Mouse (Mus musculus): Measurements from ENCODE around the gene Siae.

Gene Siae

DNA sequence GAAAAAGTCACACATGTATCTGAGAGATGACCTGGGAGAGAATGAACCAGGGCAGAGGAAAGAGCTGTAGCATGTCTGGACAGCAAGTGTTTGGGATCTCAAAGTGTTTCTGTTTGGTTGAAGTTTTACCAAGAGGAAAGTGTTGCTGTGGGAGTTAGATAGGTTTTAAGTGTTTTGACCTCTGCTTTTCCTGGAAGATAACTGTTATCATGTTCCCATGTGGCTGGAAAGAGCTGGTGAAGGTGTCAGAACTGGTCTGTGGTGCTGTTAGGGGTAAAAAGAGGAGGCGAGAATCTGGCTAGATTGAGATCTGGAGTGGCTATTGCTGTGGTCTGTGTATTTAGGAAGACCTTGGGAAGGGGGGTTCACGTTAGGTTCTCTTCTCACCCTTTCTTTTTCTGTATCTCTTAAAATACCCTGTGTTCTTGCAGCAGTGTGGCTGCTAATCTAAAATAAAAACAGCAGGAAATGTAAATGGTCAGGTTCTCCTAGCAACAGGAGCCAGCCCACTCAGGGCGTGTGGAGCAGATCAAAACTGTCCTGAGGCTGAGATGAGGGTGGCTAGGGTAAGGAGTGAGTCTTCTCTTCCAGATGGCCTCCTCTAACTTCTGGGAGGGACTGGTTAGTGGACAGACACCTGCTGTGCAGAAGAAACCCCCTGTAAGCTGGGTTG lies 16.8 kb downstream of the Siae start:
- no peak for DNase-seq

DNA sequence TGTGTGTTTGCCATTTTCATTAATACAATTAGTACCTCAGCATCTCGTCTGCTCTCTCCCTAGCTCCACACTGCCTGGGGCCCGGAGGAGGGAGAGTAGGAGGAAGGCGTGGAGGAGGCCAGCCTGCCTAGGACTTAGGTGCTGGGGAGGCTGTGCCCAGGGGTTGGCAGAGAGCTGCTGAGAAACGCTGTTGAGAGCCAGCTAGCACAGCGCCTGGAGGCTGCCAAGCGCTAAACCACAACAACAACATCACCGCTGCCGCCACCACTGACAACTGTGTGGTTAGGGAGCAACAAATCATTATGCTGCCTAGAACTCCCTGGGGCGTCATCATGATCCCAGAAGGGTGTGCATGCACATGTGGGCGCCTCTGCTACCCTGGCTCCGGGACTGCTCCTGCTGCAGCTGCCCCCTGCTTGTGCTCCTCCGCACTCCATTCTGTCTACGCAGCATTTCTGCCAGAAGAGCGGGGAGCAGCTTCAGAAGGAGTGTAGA lies 21.0 kb downstream of the Siae start:
- DNase-seq = no peak

GRCm38 (mm10) chr9:37583594-37583993 lies 28.1 kb downstream of the Siae start:
- DNase-seq = no peak

GRCm38 (mm10) chr9:37586718-37587117 lies 31.2 kb downstream of the Siae start:
- no peak for DNase-seq

GRCm38 (mm10) chr9:37590381-37590780 lies 34.9 kb downstream of the Siae start:
- no peak for DNase-seq

DNA sequence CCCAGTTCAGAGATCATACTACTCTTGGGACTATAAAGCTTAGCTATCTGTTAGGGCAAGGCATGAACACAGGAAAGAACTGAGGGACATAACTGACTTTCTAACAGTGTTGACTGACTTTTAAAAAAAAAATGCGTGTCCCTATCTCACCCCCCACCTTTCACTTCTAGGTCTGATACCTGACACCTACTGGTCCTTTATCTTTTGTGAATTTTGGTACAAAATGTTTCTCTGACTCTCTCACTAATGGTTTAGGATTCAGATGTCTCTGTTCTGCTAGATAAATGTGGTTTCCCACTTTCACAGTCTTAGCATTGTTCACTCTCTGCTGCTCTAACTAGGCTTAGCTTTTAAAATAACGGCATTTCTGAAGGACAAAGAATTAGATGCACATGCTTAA lies 36.5 kb downstream of the Siae start:
- no peak for DNase-seq

DNA sequence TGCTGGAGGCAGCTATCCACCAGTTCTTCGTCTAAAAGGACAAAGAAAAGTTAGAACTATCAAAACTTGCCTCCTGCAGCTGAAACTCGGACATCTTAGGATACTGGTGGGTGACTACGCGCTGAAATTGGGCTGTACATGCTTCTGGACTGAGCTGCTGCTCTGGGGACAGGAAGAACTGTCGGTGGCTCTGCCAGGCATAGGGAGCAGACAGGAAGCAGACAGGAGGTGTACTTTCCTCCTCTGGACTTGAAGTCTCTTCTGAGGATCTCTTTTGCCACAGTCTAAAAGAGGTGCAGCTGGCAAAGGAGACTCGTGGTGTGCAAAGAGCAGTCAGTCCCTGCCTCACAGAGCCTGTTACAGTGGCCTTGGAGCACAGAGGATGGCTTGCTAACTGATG lies 37.1 kb downstream of the Siae start:
- no peak for DNase-seq

GRCm38 (mm10) chr9:37593690-37594089 lies 38.2 kb downstream of the Siae start:
- no peak for DNase-seq

DNA sequence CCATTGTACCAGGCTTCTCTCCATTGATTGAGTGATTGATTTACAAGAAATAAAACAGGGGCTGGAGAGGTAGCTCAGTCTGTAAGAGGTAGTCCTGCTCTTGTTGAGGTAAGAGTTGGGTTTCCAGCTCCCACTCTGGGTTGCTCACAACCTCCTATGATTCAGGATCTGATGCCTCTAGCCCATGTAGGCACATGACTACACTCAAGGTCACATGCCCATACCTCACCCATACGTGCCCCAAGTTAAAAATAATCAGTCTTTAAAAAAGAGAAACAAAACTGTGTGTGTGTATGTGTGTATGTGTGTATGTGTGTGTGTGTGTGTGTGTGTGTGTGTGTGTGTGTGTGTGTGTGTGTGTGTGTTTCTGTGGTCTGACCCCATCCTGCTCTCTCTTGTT lies 40.1 kb downstream of the Siae start:
- no peak for DNase-seq

DNA sequence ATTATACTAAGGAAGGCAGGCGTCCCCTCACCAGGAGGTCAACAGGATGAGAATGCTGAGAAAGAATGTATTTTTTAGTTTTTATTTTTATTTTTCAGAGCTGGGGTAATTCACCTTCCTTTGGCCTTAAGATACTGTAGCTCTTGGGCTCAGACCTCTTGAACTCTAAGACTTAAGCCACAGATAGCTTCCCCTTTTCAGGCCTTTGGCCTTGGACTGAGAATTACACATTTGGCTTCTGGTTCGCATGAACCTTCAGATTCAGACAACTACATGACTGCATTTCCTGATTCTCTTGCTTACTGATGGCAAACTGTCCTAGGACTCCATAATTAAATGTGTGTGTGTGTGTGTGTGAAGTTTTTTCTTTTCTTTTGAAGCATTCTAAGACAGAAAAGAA lies 43.1 kb downstream of the Siae start:
- DNase-seq = no peak

DNA sequence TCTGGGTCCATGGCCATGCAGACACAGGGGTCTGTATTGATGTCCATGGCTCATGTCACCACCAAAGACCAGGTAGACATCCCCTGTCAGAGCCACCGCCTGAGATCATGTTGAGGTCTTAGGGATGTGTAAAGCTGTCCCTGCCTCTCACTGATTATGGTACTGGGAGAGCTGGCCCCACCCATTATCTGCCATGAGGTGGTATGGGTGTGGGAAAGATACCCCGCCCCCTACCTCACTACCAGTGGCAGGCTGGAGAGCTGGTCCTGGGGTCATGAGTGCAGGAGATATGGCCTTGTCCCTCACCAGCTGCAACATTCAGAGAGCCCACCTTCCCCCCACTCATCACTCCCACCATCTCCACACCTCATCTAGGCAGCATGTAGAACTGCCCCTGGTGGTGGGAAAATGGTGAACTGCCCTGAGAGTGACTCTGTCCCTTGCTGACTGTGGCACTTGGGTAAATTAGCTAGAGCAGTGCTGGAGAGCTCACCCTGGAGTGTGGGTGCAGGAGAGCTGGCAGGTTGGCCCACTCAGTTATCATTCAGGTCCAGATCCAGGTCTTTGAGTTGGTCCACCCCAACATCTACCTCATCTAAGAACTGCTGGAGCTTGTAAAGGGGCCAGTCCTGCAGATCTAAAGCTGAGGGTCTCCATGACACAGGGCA lies 45.2 kb downstream of the Siae start:
- no peak for DNase-seq

DNA sequence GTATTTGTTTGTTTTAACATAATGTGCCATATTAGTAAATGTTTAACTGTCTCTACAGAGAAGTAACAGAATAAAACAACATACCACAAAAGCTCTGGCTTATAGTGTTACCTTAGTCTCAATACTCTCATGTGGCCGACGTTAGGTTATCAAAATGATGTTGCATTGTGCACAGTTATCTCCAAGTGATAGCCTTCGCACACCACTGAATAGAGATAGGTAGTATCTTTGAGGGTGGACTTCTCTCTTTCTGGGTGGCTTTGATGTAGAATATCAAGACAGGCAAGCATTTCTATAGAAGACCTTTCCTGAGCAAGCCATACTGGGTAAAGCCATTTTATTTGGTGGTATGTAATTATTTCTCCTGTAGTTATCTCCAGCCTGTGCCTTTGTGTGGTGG lies 49.6 kb downstream of the Siae start:
- DNase-seq = no peak

- no peak for DNase-seq
Observed at GRCm38 (mm10) chr9:37609558-37609957, 54.1 kb downstream of the Siae start.

DNA sequence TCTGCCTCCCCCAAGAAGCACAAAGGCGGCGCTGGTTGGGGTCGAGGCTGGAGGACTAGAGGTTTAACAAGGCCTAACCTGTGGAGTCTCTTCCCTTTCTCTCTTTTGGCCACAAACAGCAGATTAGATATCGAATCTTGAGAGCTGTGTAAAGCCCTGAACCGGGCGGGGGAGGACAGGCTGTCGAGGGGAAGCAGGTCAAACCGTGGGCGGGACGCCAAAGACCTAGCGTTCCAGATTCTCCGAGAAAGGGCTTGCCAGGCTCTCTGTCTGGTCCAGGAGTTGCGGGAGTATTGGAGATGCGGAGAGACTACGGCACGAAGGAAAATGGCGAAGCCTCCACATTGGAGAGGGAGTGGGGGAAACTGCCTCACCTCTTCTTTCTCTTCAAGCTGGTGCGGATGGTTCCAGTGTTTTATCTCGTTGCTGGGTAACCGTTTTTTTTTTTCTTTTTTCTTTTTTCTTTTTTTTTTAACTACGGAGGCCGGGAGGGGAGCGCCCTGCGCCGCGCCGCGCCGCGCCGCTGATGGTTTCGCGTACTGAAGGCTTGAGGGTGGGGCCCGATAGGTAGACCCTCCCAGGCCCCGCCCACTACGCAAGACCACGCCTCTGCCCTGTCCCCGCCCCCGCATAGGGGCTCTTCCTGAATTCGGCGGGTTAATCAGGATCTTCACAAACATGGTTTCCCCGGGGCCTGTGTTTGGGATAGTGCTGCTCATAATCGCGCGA lies 57.8 kb downstream of the Siae start, which contains the start of gene Spa17:
Gene Spa17, minus strand, starts transcription at position 541 of the 729 bp plus-strand sequence.
- peak; percentile 92 for DNase-seq

GRCm38 (mm10) chr9:37613911-37614280 lies 58.4 kb downstream of the Siae start:
- no peak for DNase-seq

DNA sequence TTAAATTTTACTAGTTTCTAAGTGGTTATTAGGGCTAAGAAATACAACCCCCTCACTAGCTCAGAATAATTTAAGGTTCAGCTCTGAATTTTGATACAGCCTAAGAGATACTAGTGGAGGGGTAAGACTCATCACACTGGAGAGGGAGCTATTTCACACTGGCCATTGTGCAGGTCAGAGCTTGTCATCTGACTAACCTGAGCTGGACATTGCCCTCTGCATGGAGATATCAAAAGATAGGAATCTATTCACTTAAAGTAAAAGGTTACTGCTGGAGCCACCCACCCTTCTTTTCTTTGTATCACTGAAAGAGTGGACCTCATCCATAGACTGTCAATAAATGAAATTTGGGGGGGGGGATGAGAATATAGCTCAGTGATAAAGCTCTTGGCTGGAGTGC lies 58.8 kb downstream of the Siae start:
- no peak for DNase-seq

- DNase-seq = no peak
Observed at GRCm38 (mm10) chr9:37615220-37615619, 59.7 kb downstream of the Siae start.

GRCm38 (mm10) chr9:37616770-37617169 lies 61.3 kb downstream of the Siae start:
- peak; percentile 77 for DNase-seq

GRCm38 (mm10) chr9:37621290-37621689 lies 65.8 kb downstream of the Siae start:
- no peak for DNase-seq

DNA sequence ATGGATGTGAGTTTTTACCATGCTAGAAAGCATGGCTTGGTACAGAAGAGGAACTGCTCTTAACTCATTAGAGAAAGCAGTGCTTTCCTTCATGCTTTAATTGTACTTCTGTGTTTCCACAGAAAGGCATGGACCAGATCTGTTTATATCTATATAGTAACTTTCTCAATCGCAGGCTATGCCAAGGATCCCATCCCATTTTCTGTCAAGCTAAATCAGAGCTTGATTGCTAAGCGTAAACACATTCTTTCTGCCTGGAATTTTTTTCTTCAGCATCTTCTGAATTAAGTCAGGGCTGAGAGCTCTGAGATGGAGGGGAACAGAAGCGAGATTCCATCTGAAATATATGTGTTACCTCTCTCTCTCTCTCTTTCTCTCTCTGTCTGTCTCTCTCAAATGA lies 68.5 kb downstream of the Siae start:
- DNase-seq = no peak

GRCm38 (mm10) chr9:37624502-37624901 lies 69.0 kb downstream of the Siae start:
- no peak for DNase-seq

GRCm38 (mm10) chr9:37625129-37625528 lies 69.6 kb downstream of the Siae start:
- DNase-seq = no peak

DNA sequence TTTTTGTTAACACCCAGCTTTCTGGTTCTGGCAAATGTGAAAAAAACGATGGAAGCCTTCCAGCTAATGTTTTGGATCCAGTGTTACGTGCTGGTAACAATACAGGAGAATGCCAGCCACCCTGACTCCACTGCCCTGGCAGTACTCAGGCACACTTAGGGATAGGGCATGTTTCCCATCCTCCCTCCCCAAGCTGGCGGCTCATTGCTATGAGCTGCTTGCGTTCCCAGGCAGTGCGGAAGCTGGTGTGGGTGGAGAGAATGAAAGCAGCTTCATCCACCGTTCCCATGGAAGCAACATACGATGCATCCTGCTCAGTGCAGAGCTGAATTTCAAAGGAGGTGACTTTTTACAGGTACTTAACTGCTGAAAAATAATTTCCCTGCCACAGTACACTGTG lies 70.1 kb downstream of the Siae start:
- peak; percentile 10 for DNase-seq

DNA sequence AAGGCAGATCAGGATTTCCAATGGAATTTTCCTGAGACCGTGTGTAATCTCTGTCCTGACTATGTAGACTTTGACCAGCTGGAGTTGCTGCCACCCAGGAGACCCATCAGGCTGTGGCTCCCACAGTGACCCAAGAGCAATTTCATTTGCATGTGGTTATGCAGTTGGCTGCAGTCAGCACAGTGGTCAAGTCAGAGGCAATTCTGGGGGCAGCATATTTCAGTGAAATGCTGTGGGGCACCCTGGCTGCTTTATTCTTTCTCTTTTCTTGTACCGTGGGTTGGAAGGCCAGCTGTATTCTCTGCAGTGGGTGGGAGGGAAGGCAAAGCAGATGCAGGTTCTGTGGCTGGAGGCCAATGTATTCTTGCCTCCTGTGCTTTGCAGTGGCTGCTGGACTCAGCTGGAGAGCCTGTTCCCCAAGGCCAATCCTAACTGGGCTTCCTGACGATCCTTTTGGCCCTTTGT lies 70.6 kb downstream of the Siae start:
- no peak for DNase-seq
